Mouse (Mus musculus) cerebellum, adult (tissue): ENCODE data around the gene Wnt8b.
A peak's percentile ranks its signal among the peaks of the same experiment; 100 is the strongest.

ENCODE experiments used
- ATAC-seq: cut with Nextera tagmentation; 2 replicates; pipeline ENCODE4 v1.9.2; 2017; ENCODE audit warnings: mild to moderate bottlenecking, moderate library complexity, mixed read lengths; ENCODE audit not compliant: insufficient number of reproducible peaks, low FRiP score, low TSS enrichment

The Wnt8b gene

DNA sequence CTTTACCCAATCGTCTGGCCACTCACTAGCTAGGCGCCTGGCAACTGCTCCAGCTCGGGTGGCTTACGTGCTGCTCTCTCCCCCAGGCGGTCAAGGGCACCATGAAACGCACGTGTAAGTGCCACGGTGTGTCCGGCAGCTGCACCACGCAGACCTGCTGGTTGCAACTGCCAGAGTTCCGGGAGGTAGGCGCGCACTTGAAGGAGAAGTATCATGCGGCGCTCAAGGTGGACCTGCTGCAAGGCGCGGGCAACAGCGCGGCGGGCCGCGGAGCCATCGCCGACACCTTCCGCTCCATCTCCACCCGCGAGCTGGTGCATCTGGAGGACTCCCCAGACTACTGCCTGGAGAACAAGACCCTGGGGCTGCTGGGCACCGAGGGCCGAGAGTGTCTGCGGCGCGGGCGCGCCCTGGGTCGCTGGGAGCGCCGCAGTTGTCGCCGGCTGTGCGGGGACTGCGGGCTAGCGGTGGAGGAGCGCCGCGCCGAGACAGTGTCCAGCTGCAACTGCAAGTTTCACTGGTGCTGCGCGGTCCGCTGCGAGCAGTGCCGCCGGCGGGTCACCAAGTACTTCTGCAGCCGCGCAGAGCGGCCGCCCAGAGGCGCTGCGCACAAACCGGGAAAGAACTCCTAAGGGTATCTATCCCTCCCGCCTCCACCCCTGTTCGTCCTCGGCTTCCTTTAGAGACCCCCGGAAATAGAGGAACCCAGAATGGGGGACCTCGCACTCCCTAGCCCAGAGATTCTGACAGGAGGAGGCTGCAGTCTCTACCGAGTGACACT, 18.4 kb downstream of the Wnt8b start:
- ATAC-seq, result no peak

GRCm38 (mm10) chr19:44512601-44513000, 19.3 kb downstream of the Wnt8b start:
- ATAC-seq, result no peak

DNA sequence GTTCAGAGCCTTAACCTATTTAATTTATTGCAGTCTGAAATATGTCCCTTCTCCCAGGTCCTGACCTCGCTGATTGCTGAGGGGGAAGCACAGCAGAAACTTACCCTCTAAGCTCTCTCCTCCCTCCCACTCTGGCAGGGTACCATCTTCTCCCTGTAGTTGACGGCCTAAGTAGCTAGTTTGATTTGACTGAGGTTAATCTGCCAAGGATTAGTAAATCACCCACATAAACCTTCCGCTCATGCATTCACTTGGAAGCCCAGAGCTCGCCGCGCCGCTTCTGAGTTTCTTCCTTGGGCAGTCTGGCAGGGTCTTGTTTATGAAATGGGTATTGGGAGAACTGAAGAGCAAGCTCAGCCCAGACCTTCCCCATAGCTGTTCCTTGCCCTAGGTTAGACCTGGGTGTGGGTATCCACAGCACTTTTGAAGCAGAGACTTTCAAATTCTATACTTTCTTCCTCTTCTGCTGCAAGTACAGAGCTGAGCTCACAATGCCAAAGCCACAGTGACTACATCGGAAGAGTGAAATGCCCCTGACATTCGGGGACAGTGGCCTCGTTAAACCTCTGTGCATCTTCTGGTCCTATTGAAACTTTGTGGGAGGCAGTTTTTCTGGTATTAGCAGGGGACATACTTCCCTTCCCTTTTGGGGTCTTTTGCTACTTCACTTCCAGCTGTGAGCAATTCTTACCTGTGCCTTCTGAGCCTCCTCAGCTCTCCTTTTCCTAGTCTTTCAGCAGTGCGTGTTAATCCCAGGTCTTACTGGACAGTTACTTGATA, 20.0 kb downstream of the Wnt8b start:
- no peak for ATAC-seq

GRCm38 (mm10) chr19:44513921-44514482, 20.7 kb downstream of the Wnt8b start:
- no peak for ATAC-seq

DNA sequence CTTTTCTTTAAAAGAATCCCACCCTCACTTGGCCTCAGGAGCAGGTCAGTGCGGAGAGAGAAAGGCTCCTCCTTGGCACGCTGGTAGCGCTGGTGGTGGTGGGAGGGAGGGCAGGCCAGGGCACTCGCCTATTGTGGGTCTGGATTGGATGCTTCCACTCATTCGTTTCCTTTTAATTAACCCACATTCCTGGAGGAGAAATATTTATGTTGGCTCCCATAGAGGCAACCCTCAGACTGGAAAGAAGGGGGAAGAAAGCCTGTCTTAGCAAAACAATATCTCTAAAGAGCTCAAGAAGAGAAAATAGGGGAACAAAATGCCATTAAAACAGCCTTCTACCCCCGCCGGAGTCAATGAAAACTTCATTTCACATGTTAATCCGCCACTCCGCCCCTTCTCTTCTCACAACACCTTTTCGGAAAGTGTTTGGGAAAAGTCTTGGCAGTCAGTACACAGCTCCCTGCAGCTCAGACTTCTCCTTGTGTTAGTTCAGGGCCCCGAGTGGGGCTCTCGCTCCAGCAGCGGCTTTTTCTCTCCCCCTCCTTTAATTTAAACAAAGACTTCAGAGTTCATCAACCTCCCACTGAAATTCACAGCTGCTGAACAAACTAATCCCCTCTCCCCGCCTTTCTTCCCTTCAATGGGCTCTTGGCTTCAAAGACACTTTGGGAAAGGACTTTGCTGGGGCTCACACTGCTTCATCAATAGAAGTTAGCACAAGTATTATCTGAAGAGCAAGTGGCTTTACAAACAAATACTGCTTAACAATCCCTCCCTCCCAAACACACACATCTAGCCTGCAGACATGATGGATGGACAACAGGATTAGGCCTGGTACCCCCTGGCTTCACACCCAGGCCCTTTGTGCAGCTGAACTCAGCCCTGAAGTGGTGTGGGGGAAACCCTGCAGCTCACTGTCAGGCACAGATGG, 21.5 kb downstream of the Wnt8b start:
- no peak for ATAC-seq

GRCm38 (mm10) chr19:44515769-44516168, 22.5 kb downstream of the Wnt8b start:
- no peak for ATAC-seq

DNA sequence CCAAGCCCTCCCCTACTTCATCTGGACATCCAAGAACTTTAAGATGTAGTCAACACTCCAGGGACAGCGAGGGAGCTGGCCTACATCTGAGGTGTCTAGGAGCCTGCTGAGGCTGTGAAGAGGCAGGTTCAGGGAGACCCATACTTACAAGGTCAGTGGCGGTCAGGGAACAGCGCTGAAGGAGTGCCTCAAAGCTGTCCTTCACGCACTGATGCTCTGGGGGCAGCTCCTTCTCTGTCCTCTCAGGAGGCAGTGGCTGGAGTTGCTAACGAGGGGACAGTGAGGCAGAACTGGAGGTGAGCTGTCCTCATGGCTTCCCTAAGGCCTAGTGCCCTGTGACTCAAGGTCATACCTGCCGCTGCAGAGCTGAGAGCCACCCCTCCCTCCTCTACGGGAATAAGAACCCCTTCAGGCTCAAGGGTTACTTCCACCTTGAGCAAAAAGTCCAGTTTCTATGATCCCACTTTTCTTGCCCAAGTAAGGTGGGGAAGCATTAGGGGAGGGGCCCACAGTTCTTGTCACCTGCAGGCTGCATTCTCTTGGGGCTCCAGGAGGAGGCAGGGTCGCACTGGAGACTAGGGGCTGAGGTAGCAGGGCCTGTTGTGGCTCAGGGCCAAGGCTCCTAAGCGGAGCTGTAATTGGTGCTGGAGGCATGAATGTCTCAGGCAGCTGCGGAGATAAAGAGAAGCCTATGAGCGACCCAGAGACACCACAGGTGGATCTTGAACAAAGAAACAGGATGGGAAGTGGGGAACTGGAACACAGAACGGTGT, 24.9 kb downstream of the Wnt8b start:
- no peak for ATAC-seq

DNA sequence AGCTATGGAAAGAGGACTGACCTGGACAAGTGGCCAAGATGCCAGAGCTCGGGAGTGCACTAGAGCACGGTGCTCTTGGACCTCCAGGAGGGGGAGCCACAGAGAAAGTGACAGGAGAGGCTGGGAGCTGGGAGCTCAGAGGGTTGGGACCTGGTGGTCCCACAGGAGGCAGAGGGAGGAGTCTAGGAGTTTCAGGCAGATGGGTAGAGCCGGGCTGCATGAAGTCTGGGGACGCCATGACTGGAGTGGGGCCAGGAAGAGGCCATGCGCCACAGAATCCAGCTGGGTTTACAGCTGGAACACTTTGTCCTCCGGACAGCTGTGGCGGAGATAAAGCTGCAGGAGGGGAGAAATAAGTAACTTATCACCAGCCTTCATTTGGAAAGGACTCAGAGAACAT, 25.9 kb downstream of the Wnt8b start:
- ATAC-seq, result no peak

GRCm38 (mm10) chr19:44525551-44526205, 32.4 kb downstream of the Wnt8b start:
- ATAC-seq, result no peak

DNA sequence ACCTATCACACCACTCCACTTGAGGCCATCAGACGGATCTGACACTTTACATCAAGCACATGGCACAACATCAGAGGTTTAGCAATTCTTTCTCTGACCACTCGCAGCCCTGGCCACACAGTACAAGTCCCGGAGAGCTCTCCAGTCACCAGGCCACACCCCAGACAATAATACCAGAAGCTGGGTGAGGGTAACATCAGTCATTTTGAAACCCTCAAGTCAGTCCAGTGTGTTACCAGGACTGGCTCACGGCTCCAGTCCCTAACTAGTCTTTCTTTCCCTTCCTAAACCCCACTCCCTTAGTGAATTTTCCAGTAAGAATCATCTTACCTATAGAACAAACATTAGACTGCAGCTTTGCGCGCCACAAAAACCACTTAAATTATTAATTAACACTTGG, 36.7 kb downstream of the Wnt8b start:
- no peak for ATAC-seq

DNA sequence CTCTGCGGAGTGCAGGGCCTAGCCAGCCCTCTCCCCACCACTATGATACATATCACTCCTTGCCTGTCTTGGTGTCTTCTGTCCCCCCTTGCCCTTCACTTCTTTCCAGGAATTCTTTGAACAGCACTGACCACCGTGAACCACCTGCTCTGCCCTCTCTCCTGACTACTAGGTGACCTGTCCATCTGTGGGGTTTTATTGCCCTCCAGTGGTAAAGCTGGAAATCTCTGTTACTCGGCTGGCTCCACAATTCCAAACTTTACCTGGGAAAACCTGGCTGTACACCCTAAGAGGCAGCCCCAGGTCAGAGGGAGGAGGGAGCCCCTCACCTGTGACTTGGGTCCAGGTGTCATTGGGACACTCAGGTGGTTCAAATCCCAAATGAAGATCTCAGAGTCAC, 42.1 kb downstream of the Wnt8b start:
- ATAC-seq, result no peak

DNA sequence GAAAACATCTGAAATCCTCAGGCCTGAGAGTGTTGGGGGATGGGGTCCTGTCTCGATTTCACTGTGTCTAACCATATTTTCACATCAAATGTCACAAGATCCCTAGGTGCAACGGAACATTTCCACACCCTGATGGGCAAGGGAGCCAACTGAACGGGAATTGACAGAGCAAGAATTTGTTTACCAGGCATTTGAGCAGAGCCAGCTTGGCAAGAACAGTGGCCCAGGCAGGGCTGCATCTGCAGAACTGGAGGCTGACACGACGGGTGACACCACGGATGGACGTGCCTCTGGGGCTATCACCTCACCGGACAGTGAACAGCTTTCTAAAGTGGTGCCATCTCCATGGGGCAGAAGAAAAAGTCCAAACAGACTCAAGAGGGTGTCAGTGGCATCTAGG, 44.1 kb downstream of the Wnt8b start:
- no peak for ATAC-seq

GRCm38 (mm10) chr19:44542694-44543178, 49.5 kb downstream of the Wnt8b start:
- ATAC-seq, result no peak

GRCm38 (mm10) chr19:44544372-44544771, 51.1 kb downstream of the Wnt8b start:
- ATAC-seq, result no peak

GRCm38 (mm10) chr19:44544775-44545174, 51.5 kb downstream of the Wnt8b start:
- ATAC-seq, result no peak

GRCm38 (mm10) chr19:44545321-44546041, 52.2 kb downstream of the Wnt8b start, which contains the start of gene Sec31b:
TSS of gene Sec31b (minus strand) at chr19:44545864.
- peak; percentile 40; the same call in 1 of the 2 replicates for ATAC-seq

DNA sequence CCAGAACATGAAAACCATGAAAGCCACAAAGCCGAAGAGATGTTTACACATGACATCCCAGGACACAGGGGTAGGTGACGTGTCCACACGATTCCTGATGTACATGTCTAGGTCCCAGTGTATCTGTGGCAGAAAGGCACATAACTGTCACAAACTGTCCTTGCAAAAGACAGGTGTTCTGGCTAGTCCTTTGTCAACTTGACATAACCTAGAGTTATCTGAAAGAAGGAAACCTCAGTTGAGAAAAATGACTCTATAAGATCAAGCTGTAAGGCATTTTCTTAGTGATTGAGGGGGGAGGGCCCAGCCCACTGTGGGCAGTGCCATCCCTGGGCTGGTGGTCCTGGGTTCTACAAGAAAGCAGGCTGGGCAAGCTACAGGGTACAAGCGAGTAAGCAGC, 59.5 kb downstream of the Wnt8b start, which contains the start of gene Gm20538:
Gene Gm20538, minus strand, starts transcription at position 101 of the 400 bp plus-strand sequence.
- no peak for ATAC-seq

- ATAC-seq, result no peak
These were observed 60.0 kb downstream of the Wnt8b start for GRCm38 (mm10) chr19:44553286-44553685.
